Mouse (Mus musculus): ENCODE results near the gene Mios.

Mios gene

DNA sequence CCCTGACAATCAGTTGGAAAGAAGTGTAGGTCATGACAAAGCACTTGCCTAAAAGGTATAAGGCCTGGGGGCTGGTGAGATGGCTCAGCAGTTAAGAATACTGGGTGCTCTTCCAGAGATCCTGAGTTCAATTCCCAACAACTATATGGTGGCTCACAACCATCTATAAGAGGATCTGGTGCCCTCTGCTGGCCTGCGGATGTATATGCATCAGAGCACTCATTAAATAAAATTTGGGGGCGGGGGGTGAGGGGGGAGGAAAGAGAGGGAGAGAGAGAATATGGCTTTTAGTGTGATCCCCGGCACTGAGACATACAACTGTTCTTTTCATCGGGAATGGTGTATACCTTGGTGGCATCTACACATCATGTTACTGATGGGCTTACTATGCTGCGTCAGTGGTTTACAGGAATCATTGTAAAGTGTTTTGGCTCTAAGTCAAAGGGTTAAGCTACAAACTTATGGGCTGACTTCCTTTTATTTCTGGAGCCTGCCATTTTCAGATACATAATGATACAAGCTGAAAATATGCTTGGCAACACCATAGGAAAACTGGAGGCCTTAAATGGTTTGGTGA, 69.5 kb downstream of the Mios start:
- DNase-seq (ENCODE audit: low read depth, low spot score), result no peak

DNA sequence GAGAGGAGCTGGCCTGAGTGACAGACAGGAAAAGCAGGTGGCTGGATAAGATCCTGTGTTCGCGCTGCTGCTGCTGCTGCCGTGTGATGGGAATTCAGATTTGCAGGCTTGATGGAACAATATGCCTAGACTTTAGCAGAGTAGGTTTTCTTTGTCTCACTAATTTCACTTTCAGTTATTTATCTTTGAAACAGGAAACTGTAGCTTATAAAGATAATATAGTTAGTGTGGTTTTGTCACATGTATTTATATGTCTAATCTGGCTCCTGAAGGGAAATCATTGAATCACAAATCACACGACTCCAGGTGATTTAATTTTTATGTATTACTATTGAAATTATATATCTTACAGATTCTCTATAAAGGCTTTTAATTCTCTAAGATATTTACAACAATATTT, 74.2 kb downstream of the Mios start:
- no peak for DNase-seq (ENCODE audit: low read depth, low spot score)

DNA sequence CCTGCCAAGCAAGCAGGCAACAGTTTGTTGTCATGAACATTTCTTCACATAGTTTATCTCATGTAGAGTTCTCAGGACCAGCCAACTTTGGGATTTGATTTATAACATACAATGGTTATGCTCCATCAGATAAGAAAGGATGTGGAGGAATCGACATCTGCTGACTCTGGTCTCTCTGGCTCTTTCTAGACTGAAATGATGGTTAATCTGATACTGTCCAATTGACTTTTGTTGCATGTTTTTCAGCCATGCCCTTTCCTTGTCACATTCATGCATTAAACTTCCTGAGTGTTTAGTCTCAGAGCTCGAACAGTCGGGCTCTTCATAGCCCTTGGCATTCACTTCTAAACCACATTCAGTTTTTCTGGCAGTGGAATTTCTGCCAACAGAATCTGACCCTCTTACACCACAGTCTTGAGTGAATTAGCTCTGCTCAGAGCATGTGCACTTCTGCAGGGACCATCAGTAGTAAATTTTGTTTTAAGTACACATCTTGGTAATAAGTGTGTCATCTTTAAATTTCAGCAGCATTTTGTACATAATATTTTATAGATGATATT, 76.5 kb downstream of the Mios start:
- DNase-seq (ENCODE audit: low read depth, low spot score), result no peak
